Mouse (Mus musculus): Measurements from ENCODE around the gene Arl11. TPM values are rescaled to one million over a fixed set of nuclear protein-coding genes. Genes with fewer than 3 reads are reported as not detected.

Gene Arl11
- polyA plus RNA-seq (2015; fragmentation: Nextera tagmentation; extraction: Ambion mirVana) = 1.2 and 2.0 TPM in 2 replicates

- Histone ChIP-seq H3K9ac (ENCODE audit: low read length) (no peak within 1 kb of the TSS), H3K27me3 (ENCODE audit: control insufficient read depth, insufficient read depth, low read depth, low read length) (no peaks in the 10 kb centered on the region), H3K4me2 (ENCODE audit: low read depth, low read length) (no peak within 1 kb of the TSS), H3K27ac (ENCODE audit: low read length) (peak within 1 kb of the TSS; percentile 46), H3K4me1 (replicated peaks; ENCODE audit: control insufficient read depth, insufficient read depth, low read length) (peaks cover 18% of the 10 kb centered on the region), H3K4me3 (ENCODE audit: low read length) (no peak within 1 kb of the TSS), H3K36me3 (ENCODE audit: control insufficient read depth, insufficient read depth, low read length) (no peaks in the 10 kb centered on the region), H3K9me3 (ENCODE audit: control insufficient read depth, low read length) (no peaks in the 10 kb centered on the region)
- WGBS = 49% methylated on average over 6 of the region's 6 CpGs
- no peak; the same call in 1 of the 2 replicates for ATAC-seq (ENCODE audit: low read depth)
Measured at GRCm38 (mm10) chr14:61309593-61309992, at the start of gene Arl11. TSS of gene Arl11 (plus strand) at chr14:61309753.

- H3K4me2 ChIP-seq (ENCODE audit: low read depth, low read length) = no peak overlapping the region
- H3K27ac ChIP-seq (ENCODE audit: low read length) = no peak overlapping the region
- no peak overlapping the region for H3K4me3 ChIP-seq (ENCODE audit: low read length)
- no peaks in the 10 kb centered on the region for H3K4me1 ChIP-seq (replicated peaks; ENCODE audit: control insufficient read depth, insufficient read depth, low read length)
- ATAC-seq (ENCODE audit: low read depth) = no peak
- WGBS = 68% methylated on average over 5 of the region's 5 CpGs
- H3K27me3 ChIP-seq (ENCODE audit: control insufficient read depth, insufficient read depth, low read depth, low read length) = peaks cover 2% of the 10 kb centered on the region; the same call in 1 of the 2 replicates
- no peaks in the 10 kb centered on the region for H3K9me3 ChIP-seq (ENCODE audit: control insufficient read depth, low read length)
- H3K36me3 ChIP-seq (ENCODE audit: control insufficient read depth, insufficient read depth, low read length) = no peaks in the 10 kb centered on the region
- H3K9ac ChIP-seq (ENCODE audit: low read length) = no peak overlapping the region
Measured at GRCm38 (mm10) chr14:61267908-61268475, 41.6 kb upstream of the Arl11 start.

- no peak for ATAC-seq (ENCODE audit: low read depth)
Measured at GRCm38 (mm10) chr14:61274414-61275198, 34.9 kb upstream of the Arl11 start.

DNA sequence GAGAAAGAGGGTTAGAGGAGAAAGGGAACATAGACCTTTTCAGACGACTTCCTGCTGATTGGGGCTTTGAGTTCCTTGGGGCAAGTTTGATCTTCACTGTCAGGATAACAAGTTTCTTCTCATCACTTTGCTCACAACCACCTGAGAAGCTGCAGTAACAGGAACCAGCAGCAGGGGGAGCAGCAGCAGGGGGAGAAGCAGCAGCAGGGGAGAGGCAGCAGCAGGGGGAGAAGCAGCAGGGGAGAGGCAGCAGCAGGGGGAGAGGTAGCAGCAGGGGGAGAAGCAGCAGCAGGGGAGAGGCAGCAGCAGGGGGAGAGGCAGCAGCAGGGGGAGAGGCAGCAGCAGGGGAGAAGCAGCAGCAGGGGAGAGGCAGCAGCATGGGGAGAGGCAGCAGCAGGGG lies 32.3 kb upstream of the Arl11 start:
- ATAC-seq (ENCODE audit: low read depth) = no peak
- whole genome bisulfite sequencing = 26% methylated on average over 1 of the region's 1 CpGs
- Histone ChIP-seq H3K4me1 (replicated peaks; ENCODE audit: control insufficient read depth, insufficient read depth, low read length) (no peaks in the 10 kb centered on the region), H3K36me3 (ENCODE audit: control insufficient read depth, insufficient read depth, low read length) (no peaks in the 10 kb centered on the region), H3K9ac (ENCODE audit: low read length) (no peak overlapping the region), H3K27me3 (ENCODE audit: control insufficient read depth, insufficient read depth, low read depth, low read length) (peaks cover 30% of the 10 kb centered on the region), H3K4me2 (ENCODE audit: low read depth, low read length) (no peak overlapping the region), H3K4me3 (ENCODE audit: low read length) (no peak overlapping the region), H3K9me3 (ENCODE audit: control insufficient read depth, low read length) (no peaks in the 10 kb centered on the region), H3K27ac (ENCODE audit: low read length) (no peak overlapping the region)

More at GRCm38 (mm10) chr14:61274414-61275198, 34.9 kb upstream of the Arl11 start:
- no peak overlapping the region for H3K27ac ChIP-seq (ENCODE audit: low read length)
- H3K9ac ChIP-seq (ENCODE audit: low read length) = no peak overlapping the region
- H3K36me3 ChIP-seq (ENCODE audit: control insufficient read depth, insufficient read depth, low read length) = no peaks in the 10 kb centered on the region
- no peaks in the 10 kb centered on the region for H3K9me3 ChIP-seq (ENCODE audit: control insufficient read depth, low read length)
- peaks cover 30% of the 10 kb centered on the region for H3K27me3 ChIP-seq (ENCODE audit: control insufficient read depth, insufficient read depth, low read depth, low read length)
- H3K4me2 ChIP-seq (ENCODE audit: low read depth, low read length) = peak overlapping the region; percentile 44
- 3% methylated on average over 38 of the region's 38 CpGs for WGBS
- H3K4me1 ChIP-seq (replicated peaks; ENCODE audit: control insufficient read depth, insufficient read depth, low read length) = no peaks in the 10 kb centered on the region
- H3K4me3 ChIP-seq (ENCODE audit: low read length) = peak overlapping the region; percentile 19

DNA sequence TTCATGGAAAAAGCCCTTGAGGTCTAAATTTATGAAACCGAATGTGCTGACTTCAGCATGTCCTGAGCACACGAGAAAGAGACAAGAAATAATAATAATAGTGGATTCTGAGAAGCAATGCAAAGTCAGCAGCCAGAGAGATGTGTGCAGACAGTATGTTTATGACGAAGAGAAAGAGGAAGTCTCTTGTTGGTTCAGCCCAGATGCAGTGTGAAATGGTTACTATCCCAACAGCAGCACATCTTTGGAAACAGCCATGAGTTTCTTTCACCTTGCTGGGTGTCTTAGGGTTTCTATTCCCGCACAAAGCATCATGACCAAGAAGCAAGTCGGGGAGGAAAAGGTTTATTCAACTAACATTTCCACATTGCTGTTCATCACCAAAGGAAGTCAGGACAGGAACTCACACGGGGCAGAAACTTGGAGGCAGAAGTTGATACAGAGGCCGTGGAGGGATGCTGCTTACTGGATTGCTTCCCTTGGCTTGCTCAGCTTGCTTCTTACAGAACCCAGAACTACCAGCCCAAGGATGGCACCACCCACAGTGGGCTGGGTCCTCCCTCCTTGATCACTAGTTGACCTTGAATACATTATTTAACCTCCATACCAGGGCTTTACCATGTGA lies 30.8 kb upstream of the Arl11 start:
- Histone ChIP-seq H3K27me3 (ENCODE audit: control insufficient read depth, insufficient read depth, low read depth, low read length) (peaks cover 26% of the 10 kb centered on the region), H3K36me3 (ENCODE audit: control insufficient read depth, insufficient read depth, low read length) (no peaks in the 10 kb centered on the region), H3K9ac (ENCODE audit: low read length) (no peak overlapping the region), H3K27ac (ENCODE audit: low read length) (no peak overlapping the region), H3K4me3 (ENCODE audit: low read length) (no peak overlapping the region), H3K4me1 (replicated peaks; ENCODE audit: control insufficient read depth, insufficient read depth, low read length) (no peaks in the 10 kb centered on the region), H3K4me2 (ENCODE audit: low read depth, low read length) (no peak overlapping the region), H3K9me3 (ENCODE audit: control insufficient read depth, low read length) (no peaks in the 10 kb centered on the region)
- 75% methylated on average over 7 of the region's 7 CpGs for WGBS
- no peak for ATAC-seq (ENCODE audit: low read depth)

DNA sequence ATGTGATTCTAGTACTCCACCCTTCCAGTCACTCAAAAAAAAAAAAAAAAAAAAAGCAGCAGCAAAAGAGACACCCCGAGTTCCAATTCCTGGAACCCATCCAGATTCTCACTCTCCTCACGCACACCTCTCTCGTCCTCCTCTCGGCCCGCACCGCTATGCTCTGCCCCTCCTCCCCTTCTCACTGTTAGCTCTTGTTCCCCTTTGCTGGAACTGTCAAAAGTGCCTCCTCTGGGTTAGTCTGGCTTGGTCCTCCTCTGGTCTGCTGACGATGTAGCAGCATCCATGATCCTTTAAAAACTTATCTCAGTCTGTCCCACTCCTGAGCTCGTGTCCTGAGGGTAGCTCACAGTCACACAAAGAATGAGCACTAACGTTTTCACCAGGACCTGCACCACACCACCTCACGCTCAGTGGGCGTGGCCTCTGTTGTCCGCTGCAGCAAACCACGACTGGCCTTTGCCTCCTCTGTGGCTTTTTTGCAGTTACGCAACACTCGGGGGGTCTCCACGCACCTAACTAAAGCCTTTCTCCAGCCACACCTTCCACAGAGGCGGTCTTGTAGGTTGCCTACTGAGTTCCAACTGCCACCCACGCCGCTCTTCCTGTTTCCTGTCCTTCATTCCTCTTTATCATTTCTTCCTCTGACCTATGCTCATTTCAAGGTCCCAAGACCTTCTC lies 20.8 kb upstream of the Arl11 start:
- no peak overlapping the region for H3K4me2 ChIP-seq (ENCODE audit: low read depth, low read length)
- WGBS = 52% methylated on average over 19 of the region's 19 CpGs
- no peak for ATAC-seq (ENCODE audit: low read depth)

GRCm38 (mm10) chr14:61290664-61291063 lies 18.9 kb upstream of the Arl11 start:
- no peaks in the 10 kb centered on the region for H3K36me3 ChIP-seq (ENCODE audit: control insufficient read depth, insufficient read depth, low read length)
- no peak overlapping the region for H3K27ac ChIP-seq (ENCODE audit: low read length)
- H3K4me1 ChIP-seq (replicated peaks; ENCODE audit: control insufficient read depth, insufficient read depth, low read length) = 0 out of 2 replicates have a peak, but pooled peaks cover 3% of the 10 kb centered on the region
- 26% methylated on average over 3 of the region's 3 CpGs for WGBS
- no peak overlapping the region for H3K4me3 ChIP-seq (ENCODE audit: low read length)
- no peaks in the 10 kb centered on the region for H3K27me3 ChIP-seq (ENCODE audit: control insufficient read depth, insufficient read depth, low read depth, low read length)
- H3K4me2 ChIP-seq (ENCODE audit: low read depth, low read length) = no peak overlapping the region
- H3K9me3 ChIP-seq (ENCODE audit: control insufficient read depth, low read length) = no peaks in the 10 kb centered on the region
- 0 out of 2 replicates have a peak, but pooled peaks have one; percentile 31 for ATAC-seq (ENCODE audit: low read depth)
- H3K9ac ChIP-seq (ENCODE audit: low read length) = no peak overlapping the region

More for the DNA sequence above, 20.8 kb upstream of the Arl11 start:
- no peaks in the 10 kb centered on the region for H3K9me3 ChIP-seq (ENCODE audit: control insufficient read depth, low read length)
- H3K9ac ChIP-seq (ENCODE audit: low read length) = no peak overlapping the region
- H3K36me3 ChIP-seq (ENCODE audit: control insufficient read depth, insufficient read depth, low read length) = no peaks in the 10 kb centered on the region
- no peak overlapping the region for H3K27ac ChIP-seq (ENCODE audit: low read length)
- 0 out of 2 replicates have a peak, but pooled peaks cover 3% of the 10 kb centered on the region for H3K4me1 ChIP-seq (replicated peaks; ENCODE audit: control insufficient read depth, insufficient read depth, low read length)
- no peak overlapping the region for H3K4me3 ChIP-seq (ENCODE audit: low read length)
- no peaks in the 10 kb centered on the region for H3K27me3 ChIP-seq (ENCODE audit: control insufficient read depth, insufficient read depth, low read depth, low read length)

- 0 out of 2 replicates have a peak overlapping the region, but pooled peaks have one; percentile 11 for H3K4me3 ChIP-seq (ENCODE audit: low read length)
Measured at GRCm38 (mm10) chr14:61293884-61294737, 15.4 kb upstream of the Arl11 start.

More at GRCm38 (mm10) chr14:61293884-61294737, 15.4 kb upstream of the Arl11 start:
- Histone ChIP-seq H3K4me2 (ENCODE audit: low read depth, low read length) (peak overlapping the region; percentile 24; the same call in 1 of the 2 replicates), H3K27me3 (ENCODE audit: control insufficient read depth, insufficient read depth, low read depth, low read length) (no peaks in the 10 kb centered on the region), H3K27ac (ENCODE audit: low read length) (no peak overlapping the region), H3K9ac (ENCODE audit: low read length) (no peak overlapping the region), H3K36me3 (ENCODE audit: control insufficient read depth, insufficient read depth, low read length) (no peaks in the 10 kb centered on the region), H3K4me1 (replicated peaks; ENCODE audit: control insufficient read depth, insufficient read depth, low read length) (0 out of 2 replicates have a peak, but pooled peaks cover 3% of the 10 kb centered on the region), H3K9me3 (ENCODE audit: control insufficient read depth, low read length) (no peaks in the 10 kb centered on the region)
- ATAC-seq (ENCODE audit: low read depth) = no peak
- WGBS = 48% methylated on average over 16 of the region's 16 CpGs
